Mouse (Mus musculus): ENCODE measurements around the gene Tnnt1.

DNA sequence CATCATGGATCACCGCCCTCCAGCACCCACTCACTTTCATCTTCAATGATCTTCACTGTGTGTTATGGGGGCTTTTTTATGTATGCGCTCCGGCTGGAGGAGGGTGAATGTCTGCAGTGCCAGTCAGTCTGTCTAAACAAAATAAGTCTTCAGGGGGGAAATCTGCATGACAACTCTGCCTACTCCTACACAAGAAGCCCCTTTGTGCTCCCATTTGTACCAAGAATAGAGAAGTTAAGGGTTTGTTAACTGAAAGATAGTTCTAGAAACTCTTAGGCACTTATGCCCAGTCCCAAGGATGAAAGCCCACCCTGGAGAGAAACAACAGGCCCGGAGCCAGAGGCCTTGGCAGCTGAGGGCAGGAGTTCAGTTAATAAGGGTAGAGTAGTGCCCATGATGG lies 20.2 kb upstream of the Tnnt1 start:
- TF ChIP-seq CTCF (IDR thresholded peaks at IDR 0.05; ENCODE audit: low read depth): no peak
- no peak for TF ChIP-seq EP300 (IDR thresholded peaks at IDR 0.05; ENCODE audit: low read depth)

Measured in heart, postnatal 0 days (tissue).